Mouse (Mus musculus): ENCODE measurements around the gene Foxred1.
A peak's percentile ranks its signal among the peaks of the same experiment; 100 is the strongest.

Foxred1 gene

DNA sequence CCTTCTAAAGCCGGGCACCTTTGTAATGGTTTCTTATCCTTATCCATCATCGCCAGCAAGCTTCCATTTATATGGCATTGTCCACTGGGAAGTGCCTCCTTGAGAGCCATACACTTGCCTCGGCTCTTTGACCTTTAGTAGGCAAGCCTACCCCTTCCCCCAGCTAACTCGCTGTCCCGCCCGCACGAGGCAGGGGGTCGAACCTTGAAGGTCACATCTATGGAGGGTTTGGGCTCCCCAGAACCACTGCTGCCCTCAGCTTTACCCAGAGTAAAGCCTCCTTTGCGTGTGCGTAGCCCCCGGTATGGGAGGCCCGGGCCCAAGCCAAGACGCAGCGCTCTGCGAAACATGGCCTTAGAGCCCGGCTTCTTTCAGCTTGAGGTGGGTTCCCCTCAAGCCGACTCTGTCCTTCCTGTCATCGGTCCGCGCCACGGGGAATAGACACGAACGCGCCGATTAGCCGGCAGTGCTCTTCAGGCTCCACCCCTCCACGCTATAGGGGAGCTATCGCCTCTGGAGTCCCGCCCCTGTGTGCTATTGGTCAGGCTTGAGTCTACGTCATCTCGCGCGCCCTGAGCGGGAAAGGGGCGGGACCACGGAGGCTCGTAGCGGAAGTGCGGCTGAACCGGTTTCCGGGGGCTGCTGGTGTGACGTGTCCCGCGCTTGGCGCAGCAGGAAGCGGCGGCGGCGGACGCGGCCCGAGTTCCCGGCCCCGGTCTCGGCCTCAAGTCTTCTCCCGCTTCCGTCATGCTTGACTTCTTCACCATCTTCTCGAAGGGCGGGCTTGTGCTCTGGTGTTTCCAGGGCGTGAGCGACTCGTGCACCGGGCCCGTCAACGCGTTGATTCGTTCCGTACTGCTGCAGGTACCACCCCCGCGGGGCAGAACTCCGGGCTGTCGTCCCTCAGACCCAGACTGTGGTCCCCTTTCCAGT, at the start of gene Foxred1:
Gene Foxred1, minus strand, starts transcription at position 514 of the 933 bp plus-strand sequence.
- peak; percentile 97 for DNase-seq (ENCODE audit: low spot score)

DNA sequence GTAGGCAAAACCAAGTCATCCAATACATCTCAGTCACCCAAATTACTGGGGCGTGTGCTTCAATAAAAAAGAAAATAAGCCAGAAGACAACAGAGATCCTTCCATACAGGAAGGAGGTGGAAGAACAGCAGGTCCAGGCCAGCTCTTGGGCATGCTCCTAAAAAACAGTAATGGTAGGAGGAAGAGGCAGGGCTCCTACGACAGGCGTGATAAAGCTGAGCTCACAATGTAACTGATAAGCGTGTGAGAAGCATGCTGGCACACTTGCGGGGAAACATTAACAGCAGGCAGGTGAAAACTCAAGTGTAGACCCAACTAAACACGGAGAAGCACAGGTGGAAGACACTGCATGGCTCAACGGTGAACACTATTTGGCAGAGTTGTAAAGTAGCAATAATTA, 46.5 kb upstream of the Foxred1 start:
- no peak for DNase-seq (ENCODE audit: low spot score)

DNA sequence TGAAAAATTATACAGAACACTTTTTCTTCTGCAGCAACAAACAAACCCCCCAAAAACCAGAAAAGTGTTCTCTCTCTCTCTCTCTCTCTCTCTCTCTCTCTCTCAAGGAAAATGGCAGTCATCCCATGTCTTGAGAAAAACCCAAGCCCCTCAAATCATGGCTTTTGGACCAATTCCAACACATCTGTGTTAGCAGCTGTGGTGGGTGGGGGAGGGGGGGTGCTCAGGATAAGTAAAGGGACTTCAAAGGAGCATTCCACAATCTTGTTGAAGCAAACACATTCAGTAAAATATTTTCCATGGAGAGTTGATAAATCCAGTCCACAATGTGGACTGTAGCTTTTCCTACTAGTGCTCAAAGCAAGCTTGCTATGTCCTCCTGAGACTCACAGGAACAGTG, 38.6 kb upstream of the Foxred1 start:
- DNase-seq (ENCODE audit: low spot score), result no peak

DNA sequence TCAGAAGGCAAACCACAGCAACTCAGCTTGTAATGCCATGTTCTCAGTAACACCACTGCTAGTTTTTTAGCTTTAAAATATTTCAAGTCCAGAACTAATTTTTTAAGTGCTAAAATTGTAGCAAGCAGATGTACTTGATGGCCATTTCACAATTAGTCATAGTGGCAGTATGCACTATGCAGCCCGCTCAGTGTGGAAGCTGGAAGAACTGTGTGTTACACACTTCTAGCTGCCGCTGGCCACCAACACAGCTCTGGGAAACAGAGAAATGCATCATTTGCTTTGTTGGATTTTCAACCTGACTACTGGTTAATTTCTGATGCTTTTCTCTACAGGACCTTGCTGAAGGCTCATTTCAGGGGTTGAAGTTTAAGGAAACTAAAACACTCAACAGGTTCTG, 36.5 kb upstream of the Foxred1 start:
- DNase-seq (ENCODE audit: low spot score), result no peak

DNA sequence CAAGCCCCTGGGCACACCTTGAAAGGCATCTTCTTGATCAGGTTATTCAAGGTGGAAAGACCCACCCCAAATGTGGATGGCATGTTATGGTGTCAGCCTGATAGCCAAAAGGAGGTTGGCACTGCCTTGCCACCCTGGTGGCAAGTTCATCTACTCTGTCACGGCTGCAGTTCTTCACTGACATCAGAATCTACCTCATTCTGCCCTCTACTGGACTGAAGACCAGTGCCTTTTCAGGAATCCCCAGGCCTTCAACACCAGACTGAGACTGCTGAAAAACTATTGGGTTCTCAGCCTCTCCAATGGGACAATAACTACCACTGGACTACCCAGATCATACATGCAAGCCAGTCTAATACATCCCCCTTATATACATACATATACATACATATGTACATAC, 28.9 kb upstream of the Foxred1 start:
- no peak for DNase-seq (ENCODE audit: low spot score)

DNA sequence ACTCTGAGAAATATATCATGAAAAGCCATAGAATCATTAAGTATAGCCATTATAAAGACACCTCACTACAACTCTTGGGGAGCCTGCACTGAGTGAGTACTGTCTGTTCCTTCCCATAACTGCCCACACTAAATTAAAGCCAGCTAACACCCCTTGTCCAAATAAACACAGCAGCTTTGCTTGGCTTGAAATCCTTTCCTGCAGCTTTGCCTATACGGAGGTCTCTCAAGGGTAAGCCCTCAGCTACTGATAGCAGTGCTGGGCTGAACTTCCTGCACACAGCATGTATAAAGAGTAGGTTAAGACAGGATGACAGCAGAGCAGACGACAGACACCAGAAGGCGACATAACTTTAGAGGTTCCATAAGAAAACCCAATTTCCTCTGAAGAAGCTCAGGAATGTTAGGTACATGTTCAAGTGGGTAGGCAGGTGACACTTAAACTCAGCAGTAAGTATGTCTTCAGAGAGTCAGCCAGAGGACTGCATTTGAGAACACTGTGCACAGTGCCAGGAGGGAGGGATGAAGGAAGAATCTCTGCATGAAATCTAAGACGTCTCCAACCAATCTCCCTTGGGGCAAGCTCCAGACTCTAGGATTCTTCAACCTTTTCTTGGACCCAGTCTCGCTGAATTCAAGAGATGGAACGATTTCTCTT, 28.2 kb upstream of the Foxred1 start:
- DNase-seq (ENCODE audit: low spot score), result no peak

DNA sequence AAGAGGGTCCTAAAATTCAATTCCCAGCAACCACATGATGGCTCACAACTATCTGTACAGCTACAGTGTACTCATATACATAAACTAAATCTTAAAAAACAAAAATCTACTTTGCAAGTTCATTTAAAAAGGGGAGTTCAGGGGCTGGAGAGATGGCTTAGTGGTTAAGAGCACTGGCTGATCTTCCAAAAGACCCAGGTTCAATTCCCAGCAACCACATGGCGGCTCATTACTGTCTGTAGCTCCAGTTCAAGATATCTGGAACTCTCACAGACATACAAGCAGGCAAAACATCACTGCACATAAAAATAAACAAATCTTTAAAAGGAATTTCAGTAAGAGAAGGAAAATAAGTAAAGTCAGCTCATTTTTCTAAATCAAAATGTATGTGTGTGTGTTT, 27.5 kb upstream of the Foxred1 start:
- DNase-seq (ENCODE audit: low spot score), result no peak

DNA sequence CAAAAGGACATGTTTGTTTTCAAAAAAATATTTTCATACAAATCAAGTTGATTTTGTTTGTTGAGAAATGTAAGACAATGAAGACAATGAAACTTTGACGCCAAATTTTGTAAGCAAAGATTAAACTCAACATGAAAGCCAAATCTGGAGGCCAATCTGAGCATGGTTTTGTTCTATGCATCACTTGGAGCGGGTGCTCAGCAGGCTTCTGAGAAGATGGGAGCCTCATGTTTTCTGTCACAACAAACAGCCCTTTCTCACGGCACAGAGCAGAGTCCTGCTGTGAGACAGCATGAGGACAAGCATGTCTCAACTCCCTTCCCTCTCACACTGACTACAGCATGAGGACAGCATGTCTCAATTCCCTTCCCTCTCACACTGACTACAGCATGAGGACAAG, 25.1 kb upstream of the Foxred1 start:
- no peak for DNase-seq (ENCODE audit: low spot score)

DNA sequence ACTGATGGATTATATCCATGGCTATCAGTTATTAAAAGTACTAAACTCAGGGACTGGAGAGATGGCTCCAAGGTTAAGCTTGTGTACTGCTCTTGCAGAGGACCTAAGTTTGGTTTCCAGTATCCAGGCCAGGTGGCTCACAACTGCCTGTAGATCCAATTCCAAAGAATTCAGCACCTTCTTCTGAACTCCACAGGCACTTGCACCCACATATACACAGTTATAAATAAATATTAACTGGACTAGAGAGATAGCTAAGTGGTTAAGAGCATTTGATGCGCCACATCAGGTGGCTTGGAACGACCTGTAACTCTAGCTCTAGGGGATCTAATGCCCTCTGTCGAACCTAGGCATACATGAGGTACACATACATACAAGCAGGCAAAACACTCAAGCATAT, 17.8 kb upstream of the Foxred1 start:
- DNase-seq (ENCODE audit: low spot score), result no peak

DNA sequence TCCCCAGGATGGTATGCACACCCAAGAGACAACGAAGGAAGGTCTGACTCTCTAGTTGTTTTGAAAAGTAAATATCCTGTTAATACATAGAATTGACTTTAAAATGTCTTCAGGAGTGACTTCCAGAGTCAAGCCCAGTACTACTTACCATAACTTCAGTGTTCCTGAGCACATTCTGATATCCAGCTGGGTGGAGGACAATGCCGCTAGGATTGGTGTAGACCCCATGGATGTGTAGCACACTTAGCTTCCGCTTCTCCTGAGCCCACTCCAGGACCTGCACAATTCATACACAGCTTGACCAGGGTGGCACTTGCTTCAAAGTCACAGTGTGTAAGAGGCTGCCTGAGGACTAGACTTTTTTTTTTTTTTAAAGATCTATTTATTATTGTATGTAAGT, 12.6 kb upstream of the Foxred1 start:
- no peak for DNase-seq (ENCODE audit: low spot score)

DNA sequence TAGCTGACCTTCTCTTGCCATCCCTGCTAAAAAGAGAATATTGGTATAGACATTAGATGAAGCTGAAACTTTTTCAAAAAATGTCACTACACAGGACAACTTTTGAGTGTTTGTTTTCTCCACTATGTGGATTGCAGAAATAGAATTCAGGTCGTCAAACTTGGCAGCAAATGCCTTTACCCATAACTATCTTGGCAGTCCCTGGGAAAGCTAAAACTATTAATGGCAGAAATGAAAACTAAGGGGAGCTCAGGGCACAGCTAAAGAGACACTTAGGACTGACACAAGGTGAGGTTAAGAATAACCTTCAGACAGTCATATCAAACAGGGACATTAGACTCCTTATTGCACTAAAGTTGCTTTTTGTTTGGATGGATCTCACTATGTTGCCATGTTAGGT, 7.1 kb upstream of the Foxred1 start:
- DNase-seq (ENCODE audit: low spot score), result no peak

DNA sequence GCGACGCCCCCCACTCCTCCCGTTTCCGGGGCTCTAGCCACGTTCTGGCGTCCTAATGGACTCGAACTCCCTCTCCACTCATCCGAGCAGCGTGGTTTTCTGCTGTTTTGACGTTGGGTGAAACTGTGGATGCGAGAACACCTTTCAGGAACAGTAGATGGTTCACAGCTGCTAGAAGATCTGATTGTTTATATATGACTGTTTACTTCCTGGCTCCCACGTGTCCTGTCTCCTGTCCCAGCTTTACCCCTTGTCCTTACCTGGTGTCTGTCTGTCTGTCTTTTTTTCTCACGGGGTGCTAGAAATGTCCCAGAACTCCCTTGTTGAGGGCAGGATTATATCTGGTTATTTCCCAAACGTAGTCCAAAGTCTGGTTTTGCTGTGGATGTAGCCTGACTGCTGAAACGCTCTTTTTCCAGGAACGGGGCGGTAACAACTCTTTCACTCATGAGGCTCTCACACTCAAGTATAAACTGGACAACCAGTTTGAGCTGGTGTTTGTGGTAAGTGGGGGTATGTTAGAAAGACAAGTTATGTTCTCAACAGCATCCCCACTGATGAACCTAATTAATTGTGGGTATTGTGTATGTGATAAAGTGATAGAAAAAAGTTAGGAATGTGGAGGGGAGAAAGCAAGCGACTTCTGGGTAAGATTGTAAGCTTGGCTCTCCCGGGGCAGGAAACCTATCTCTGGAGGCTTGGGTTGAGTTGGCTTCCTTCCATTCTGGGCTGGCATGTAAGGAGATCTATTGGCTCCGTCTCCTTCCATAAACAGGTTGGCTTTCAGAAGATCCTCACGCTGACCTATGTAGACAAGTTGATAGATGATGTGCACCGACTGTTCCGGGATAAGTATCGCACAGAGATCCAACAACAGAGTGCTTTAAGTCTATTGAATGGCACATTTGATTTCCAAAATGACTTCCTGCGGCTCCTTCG, 987 bp upstream of the Foxred1 start:
- no peak for DNase-seq (ENCODE audit: low spot score)

DNA sequence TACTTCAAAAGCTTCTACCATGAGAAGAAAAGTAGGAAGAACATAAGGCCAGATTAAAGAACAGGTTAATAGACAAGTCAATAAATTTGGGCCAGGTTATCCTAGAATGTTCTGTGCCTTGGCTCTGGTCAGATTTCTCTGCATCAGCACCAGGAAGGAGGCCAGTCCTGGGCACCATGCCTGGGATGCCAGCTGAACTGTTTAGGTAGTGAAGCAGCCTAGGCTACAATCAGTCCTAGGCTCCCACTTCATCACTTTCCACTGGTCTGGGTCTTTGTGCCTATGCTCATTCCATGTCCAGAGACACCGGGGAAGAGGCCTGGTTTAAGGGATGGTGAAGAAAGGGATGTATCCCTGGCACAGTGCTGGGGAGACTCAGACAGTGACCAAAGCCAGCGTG, 6.4 kb downstream of the Foxred1 start:
- no peak for DNase-seq (ENCODE audit: low spot score)

DNA sequence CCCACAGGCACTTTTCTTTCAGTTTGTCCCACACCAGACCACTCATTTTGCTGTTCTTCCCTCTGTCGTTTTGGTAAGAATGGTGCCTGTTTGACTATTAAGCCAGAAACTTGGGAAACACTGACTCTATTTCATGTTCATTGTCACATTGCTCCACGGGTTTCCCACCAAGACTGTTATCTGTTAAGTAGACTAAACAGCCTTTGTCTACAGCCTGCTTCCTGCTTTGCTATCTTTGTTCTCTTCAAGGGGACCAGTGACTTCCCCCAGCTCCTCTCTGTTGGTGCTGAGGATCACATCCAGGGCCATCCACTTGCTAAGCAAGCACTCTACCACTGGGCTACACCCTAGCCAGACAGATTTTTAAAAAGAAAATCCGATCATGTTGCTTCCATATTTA, 7.3 kb downstream of the Foxred1 start:
- no peak for DNase-seq (ENCODE audit: low spot score)

DNA sequence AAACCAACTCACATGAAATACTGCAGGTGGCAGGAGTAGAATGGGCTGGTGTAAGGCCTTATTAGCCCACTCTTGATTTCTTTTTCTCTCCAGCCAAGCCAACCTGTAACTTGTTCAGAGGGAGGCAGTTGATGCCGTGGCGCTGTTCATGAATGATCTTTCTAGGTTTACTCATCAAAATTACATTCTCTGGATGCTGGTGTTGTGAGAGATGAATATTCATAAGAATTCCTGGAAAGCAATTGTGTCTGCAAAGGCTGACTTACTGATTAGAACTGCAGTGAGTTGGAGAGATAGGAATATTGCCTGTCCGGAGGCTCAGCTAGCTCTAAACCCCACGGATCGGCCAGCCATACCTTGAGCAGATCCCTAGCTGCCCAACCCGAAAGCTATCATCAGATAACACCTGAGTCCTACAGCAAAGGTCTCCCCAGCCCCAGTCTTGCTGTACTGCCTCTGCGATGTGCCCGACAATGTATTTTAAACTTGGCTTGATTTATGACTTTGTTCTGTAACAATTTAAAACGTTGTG, 10.3 kb downstream of the Foxred1 start:
- no peak for DNase-seq (ENCODE audit: low spot score)

DNA sequence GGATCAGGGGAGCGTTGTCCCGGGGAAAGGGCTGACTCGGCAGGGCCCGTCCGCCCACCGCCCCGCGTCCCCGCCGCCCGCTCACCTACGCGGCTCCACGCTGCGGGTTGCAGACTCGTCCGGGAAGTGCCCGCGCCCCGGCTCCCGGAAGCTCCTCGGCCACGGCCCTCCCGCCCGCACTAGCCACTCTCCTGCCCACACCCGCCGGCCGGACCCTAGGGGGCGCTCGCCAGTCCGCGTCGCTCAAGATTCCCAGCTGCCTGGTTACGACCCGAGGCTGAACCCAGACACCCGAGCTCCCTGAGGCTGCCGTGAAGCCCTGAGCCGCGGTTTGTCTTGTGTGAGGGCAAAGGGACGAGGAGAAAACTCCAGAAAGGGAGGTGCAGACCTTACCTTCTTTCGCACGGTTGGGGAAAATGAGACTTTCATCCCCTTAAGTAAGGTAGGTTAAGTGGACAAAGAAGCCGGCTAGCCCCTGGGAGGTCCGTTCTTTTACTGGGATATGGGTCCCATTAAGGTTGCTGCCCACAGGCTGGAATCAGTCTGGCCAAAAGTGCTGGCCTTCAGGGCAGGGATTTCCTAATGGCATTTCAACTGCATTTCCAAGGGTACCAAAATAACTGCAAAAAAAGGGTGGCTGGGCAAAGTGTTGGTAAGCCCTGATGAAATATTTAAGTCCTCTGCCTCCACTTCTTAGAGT, 10.9 kb downstream of the Foxred1 start, which contains the start of the genes Srpr and Tirap:
Gene Srpr, plus strand, starts transcription at position 404 of the 700 bp plus-strand sequence.
Gene Tirap, minus strand, starts transcription at position 520 of the 700 bp plus-strand sequence.
- peak; percentile 94 for DNase-seq (ENCODE audit: low spot score)

DNA sequence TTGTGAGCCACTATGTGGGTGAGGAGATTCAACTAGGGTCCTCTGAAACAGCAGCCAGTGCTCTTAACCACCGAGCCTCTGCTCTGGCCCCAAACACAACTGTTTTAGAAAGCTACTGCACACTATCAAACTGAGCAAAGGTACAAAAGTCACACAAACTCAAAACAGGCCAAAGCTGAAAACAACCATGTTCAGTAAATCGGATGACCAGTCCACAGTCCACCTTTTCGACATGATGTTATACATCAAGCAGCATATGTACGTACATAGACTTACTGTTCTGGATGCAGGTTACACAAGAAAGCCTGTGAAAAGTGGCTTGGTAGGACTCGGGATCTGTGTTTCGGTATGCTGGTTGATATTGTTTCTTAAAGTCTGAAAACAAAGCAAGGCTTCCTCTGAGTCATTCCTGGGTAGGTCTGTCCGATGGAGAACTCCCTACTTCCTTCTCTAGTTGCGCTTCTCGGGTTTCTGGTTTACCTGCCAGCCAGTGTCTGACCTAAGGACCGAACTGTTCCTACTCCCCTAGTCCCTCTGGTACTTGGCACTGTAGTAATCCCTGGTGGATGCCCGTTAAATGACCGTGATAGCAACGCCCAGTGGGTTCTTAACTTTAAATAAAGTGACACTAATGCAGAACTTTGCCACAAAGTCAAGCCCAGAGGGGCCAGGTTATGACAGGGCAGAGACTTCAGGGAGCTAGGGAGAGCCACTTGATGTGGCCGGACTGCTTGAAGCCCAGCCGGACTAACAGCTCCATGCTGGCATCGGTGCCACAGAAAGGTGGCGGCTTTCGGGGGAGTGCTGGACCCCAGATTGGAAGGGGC, 11.7 kb downstream of the Foxred1 start:
- DNase-seq (ENCODE audit: low spot score), result no peak

DNA sequence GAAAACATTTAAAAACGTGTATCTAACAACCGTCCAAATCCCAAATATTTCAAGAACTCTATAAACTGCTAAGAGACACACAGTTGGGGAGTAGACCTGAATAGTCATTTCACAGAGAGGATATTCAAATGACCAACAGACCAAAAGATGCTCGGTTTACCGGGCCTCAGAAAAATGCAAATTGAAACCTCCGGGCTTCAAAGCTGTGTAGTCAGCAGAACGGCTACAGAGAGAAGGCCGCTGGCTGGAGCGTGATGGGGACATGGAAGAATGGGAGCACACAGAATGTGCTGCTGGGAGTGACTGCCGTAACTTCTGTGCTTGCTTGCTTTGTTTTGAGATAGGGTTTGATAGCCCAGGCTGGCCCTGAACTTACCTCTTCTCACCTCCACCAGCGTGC, 12.5 kb downstream of the Foxred1 start:
- no peak for DNase-seq (ENCODE audit: low spot score)

DNA sequence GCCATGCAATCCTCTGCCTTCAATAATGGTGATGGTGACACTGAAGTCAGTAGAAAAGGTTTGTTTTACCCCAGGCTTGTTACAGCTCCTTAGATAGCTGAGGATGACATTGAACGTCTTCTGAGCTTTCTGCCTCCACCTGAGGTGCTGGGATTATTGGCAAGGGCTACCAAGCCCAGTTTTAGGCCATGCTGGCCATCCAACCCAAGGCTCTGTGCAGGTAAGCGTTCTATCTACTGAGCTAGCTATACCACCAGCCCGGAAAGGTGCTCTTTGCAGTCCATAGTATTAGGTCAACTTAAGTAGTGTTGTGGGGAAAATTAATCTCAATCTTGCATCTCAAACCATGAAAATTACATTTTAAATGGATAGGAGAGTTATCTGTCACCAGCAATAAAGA, 13.2 kb downstream of the Foxred1 start:
- DNase-seq (ENCODE audit: low spot score), result no peak

DNA sequence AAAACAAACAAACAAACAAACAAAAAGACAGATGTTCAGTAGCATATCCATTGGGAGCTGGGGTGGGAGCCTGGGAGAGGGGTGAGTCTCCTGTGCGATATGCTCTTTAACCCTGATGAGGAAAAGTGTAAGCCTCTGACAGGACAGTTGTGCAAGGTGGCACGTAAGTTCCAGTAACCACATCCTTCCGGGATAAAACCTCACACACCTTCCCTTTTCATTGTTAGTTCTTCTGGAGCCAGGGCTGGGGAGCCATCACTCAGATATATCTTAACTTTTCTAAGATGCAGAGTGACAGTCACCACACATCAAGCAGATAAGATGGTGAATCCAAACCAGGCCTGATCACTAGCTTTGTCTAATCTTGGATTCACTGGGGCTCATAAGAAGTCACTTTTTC, 16.8 kb downstream of the Foxred1 start:
- DNase-seq (ENCODE audit: low spot score), result no peak

Data from urinary bladder, postnatal 25 days (tissue).